Mouse (Mus musculus): ENCODE results near the gene Ift20.

GRCm38 (mm10) chr11:78524838-78525237, 11.3 kb upstream of the Ift20 start:
- TF ChIP-seq CTCF (IDR thresholded peaks at IDR 0.05; ENCODE audit: extremely low read depth, insufficient read length, insufficient replicate concordance, low read depth, low read length) = no peak
- TF ChIP-seq POLR2A (IDR thresholded peaks at IDR 0.05; ENCODE audit: low read depth, low read length) = no peak
